Mouse (Mus musculus): ENCODE data around the gene Adgrb2. TPM values are rescaled to one million over a fixed set of nuclear protein-coding genes. Genes with fewer than 3 reads are reported as not detected.

Gene Adgrb2
- 1.6 and 1.9 TPM in 2 replicates for polyA plus RNA-seq (2015; fragmentation: Nextera tagmentation; extraction: Ambion mirVana)

DNA sequence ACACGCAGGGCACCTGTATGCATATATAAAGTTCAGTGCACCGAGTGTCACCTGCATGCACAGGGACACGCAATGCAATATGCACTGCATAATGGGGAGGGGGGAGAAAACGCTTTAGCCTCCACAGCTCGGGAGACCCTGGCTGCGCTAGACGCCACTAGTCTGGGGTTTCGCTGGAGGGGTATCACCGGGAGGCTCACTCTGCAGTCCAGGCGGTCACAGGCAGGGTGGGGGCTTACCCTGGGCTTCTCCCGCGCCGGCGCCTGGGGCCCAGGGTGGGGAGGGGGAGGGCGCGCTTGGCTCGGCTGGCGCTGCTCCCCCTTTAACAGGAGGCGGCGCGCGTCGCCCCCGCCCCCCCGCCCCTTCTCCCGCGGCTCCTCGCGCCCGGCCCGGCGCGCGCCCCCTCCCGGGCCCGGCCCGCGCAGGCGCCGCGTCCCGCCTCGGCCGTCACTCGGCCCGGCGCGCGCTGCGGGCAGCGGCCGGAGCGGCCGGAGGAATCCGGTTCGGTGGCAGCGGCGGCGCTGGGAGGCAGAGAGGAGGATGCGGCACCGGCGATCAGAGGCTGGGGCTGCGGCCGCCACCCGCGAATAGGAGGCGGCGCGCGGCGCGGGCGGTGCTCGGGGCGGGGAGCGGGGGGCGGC, at the start of gene Adgrb2:
TSS of gene Adgrb2 (plus strand) at position 450 of the 641 bp plus-strand sequence.
- Histone ChIP-seq H3K9me3 (replicated peaks; ENCODE audit: control insufficient read depth, low read length) (no peaks in the 10 kb centered on the region), H3K36me3 (ENCODE audit: control insufficient read depth, insufficient read depth, low read length) (no peaks in the 10 kb centered on the region), H3K4me3 (replicated peaks; ENCODE audit: low read length) (peak within 1 kb of the TSS; percentile 67), H3K4me1 (ENCODE audit: control insufficient read depth, insufficient read depth, low read length) (peaks cover 37% of the 10 kb centered on the region), H3K27ac (ENCODE audit: low read length) (no peak within 1 kb of the TSS; the same call in 1 of the 2 replicates), H3K9ac (ENCODE audit: low read length) (peak within 1 kb of the TSS; percentile 81), H3K27me3 (ENCODE audit: control insufficient read depth, insufficient read depth, low read length) (peaks cover 31% of the 10 kb centered on the region), H3K4me2 (ENCODE audit: low read depth, low read length) (peak within 1 kb of the TSS; percentile 96)
- ATAC-seq (ENCODE audit: insufficient read depth, low FRiP score) = no peak; the same call in 1 of the 2 replicates
- WGBS = under 1% methylated on average over 56 of the region's 77 CpGs

DNA sequence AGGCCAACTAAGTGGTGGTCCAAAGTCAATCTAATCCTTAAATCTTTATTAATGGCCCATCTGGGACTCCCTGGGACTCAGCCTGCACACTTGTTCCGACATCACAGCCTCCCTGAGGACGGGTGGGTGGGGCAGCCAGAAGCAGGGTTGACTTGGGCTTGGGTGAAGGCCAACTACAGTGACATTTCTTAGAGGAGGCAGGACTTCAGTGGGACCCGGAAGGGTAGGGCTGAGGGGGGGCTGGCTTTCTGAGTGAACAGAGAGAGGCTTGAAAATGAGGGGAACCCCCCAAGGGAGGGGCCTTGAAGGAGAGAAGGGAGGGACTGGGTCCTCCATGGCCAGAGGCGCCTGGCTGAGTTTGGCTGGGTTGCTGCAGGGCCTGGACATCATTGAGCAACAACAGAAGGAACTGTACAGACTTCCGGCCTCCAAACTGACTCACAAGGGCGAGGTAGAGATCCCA, 33.3 kb upstream of the Adgrb2 start:
- Histone ChIP-seq H3K9ac (ENCODE audit: low read length) (no peak overlapping the region), H3K36me3 (ENCODE audit: control insufficient read depth, insufficient read depth, low read length) (no peaks in the 10 kb centered on the region), H3K9me3 (replicated peaks; ENCODE audit: control insufficient read depth, low read length) (no peaks in the 10 kb centered on the region), H3K4me3 (replicated peaks; ENCODE audit: low read length) (no peak overlapping the region), H3K27ac (ENCODE audit: low read length) (no peak overlapping the region), H3K27me3 (ENCODE audit: control insufficient read depth, insufficient read depth, low read length) (no peaks in the 10 kb centered on the region), H3K4me1 (ENCODE audit: control insufficient read depth, insufficient read depth, low read length) (no peaks in the 10 kb centered on the region; the same call in 1 of the 2 replicates), H3K4me2 (ENCODE audit: low read depth, low read length) (no peak overlapping the region)
- WGBS = 45% methylated on average over 6 of the region's 6 CpGs
- peak; percentile 54; the same call in 1 of the 2 replicates for ATAC-seq (ENCODE audit: insufficient read depth, low FRiP score)

DNA sequence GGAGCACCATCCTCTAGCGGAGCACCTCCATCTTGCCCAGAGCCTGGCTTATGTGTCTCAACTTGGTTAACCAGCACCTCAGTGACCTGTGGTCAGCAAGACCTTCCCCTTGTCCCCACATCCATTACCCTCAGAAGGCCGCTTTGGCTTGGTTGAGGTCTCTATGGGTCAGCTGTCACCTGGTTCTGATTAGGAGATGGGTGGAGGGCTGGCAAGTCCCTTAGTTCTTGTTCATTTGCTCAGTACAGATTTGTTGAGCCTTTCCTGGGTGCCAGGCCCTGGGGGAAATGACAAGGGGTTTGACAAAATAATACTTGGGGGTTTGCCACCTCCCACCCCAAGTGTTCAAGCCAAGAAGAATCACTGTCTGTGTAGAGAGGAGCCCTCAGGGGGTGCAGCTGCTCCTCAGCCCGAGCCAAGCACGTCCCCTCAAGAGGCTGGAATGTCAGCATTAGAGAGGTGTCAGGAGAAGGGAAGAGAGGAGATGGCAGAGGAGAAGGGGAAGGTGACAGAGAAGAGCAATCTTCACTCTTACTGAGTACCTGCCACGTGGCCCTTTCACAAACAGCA, 32.3 kb upstream of the Adgrb2 start:
- Histone ChIP-seq H3K27me3 (ENCODE audit: control insufficient read depth, insufficient read depth, low read length) (no peaks in the 10 kb centered on the region), H3K9me3 (replicated peaks; ENCODE audit: control insufficient read depth, low read length) (no peaks in the 10 kb centered on the region), H3K4me2 (ENCODE audit: low read depth, low read length) (no peak overlapping the region), H3K4me3 (replicated peaks; ENCODE audit: low read length) (no peak overlapping the region), H3K4me1 (ENCODE audit: control insufficient read depth, insufficient read depth, low read length) (no peaks in the 10 kb centered on the region; the same call in 1 of the 2 replicates), H3K9ac (ENCODE audit: low read length) (no peak overlapping the region), H3K27ac (ENCODE audit: low read length) (no peak overlapping the region), H3K36me3 (ENCODE audit: control insufficient read depth, insufficient read depth, low read length) (no peaks in the 10 kb centered on the region)
- ATAC-seq (ENCODE audit: insufficient read depth, low FRiP score) = no peak
- WGBS = 51% methylated on average over 5 of the region's 5 CpGs

DNA sequence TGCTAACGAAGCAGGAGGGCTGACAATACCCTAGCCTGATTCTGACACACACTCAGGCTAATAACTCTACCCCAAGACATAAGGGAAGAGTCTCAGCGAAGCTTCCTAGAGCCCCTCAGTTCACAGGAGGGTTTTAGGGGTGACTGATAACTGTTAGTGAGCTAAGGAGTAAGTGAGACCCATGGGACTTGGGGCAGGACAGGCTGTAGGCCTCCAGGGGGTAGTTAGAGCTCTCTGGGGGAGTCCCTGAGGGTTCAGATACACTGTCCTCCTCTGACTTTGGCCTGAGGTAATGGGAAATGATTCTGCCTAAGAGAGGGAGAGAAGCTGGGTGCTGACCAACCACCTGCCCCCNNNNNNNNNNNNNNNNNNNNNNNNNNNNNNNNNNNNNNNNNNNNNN, 30.1 kb upstream of the Adgrb2 start:
- Histone ChIP-seq H3K36me3 (ENCODE audit: control insufficient read depth, insufficient read depth, low read length) (no peaks in the 10 kb centered on the region), H3K9me3 (replicated peaks; ENCODE audit: control insufficient read depth, low read length) (no peaks in the 10 kb centered on the region), H3K4me1 (ENCODE audit: control insufficient read depth, insufficient read depth, low read length) (no peaks in the 10 kb centered on the region; the same call in 1 of the 2 replicates), H3K4me3 (replicated peaks; ENCODE audit: low read length) (no peak overlapping the region), H3K27me3 (ENCODE audit: control insufficient read depth, insufficient read depth, low read length) (no peaks in the 10 kb centered on the region), H3K4me2 (ENCODE audit: low read depth, low read length) (no peak overlapping the region), H3K27ac (ENCODE audit: low read length) (no peak overlapping the region), H3K9ac (ENCODE audit: low read length) (no peak overlapping the region)
- no peak for ATAC-seq (ENCODE audit: insufficient read depth, low FRiP score)
- 70% methylated on average over 2 of the region's 2 CpGs for WGBS

DNA sequence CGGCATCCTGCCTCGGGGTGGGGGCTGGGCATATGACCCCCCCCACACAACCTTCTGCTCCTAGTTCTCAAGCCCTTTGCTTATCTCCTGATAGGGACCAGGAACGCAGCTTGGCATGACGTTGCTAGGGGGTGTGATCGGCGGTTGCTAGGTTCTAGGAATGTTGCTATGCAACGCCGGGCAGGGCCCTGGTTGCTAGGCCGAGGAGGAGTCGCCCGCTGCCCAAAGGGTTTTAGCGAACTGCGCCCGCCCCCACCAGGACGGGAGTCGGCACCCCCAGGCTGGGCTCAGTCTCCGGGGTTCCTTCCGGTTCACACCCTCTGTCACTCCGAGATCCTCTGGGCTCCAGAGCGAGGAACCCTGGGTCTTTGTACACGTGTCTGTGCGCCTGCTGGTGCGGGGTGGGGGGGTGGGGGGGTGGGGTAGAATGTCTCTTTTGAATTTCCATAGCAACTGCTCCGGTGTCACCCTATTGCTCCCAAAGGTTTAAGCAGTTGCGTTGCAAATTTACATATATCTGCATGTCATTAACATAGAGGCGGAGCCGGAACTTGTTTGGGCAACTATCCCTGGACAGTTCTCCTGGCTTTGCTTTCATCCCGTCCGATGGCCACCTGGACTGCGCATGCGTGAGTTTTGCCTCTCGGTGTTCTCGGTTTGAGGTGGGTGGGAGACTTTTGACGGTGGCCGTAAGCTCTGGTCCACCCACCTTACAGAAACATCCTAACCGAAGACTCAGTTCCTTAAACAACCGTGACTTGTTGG, 24.3 kb upstream of the Adgrb2 start:
- Histone ChIP-seq H3K4me3 (replicated peaks; ENCODE audit: low read length) (peak overlapping the region; percentile 48), H3K4me1 (ENCODE audit: control insufficient read depth, insufficient read depth, low read length) (peaks cover 10% of the 10 kb centered on the region; the same call in 1 of the 2 replicates), H3K9me3 (replicated peaks; ENCODE audit: control insufficient read depth, low read length) (no peaks in the 10 kb centered on the region), H3K36me3 (ENCODE audit: control insufficient read depth, insufficient read depth, low read length) (no peaks in the 10 kb centered on the region), H3K27ac (ENCODE audit: low read length) (no peak overlapping the region), H3K4me2 (ENCODE audit: low read depth, low read length) (peak overlapping the region; percentile 88), H3K9ac (ENCODE audit: low read length) (peak overlapping the region; percentile 58), H3K27me3 (ENCODE audit: control insufficient read depth, insufficient read depth, low read length) (peaks cover 5% of the 10 kb centered on the region; the same call in 1 of the 2 replicates)
- ATAC-seq (ENCODE audit: insufficient read depth, low FRiP score) = peak; percentile 70
- under 1% methylated on average over 37 of the region's 37 CpGs for WGBS

DNA sequence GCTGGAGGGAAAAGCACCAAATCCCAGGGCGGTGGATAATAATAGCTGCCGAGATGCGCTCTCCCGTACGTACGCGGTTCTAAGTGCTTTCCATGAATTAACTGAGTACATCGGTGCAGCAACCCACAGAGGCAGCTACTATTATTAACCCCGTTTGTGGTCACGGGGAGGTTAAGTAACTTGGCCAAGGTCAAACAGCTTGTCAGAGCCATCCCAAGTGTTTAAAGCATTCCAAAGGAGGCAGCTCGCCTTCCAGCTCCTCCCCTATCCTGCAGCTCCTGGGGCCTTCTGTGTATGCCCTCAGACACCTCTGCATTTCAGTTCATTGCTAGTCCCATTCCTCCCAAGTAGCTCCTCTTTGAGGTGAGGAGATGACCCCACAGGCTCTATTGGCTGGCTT, 19.4 kb upstream of the Adgrb2 start:
- H3K4me1 ChIP-seq (ENCODE audit: control insufficient read depth, insufficient read depth, low read length) = peaks cover 4% of the 10 kb centered on the region; the same call in 1 of the 2 replicates
- no peak overlapping the region for H3K4me2 ChIP-seq (ENCODE audit: low read depth, low read length)
- H3K27ac ChIP-seq (ENCODE audit: low read length) = no peak overlapping the region
- peaks cover 5% of the 10 kb centered on the region; the same call in 1 of the 2 replicates for H3K27me3 ChIP-seq (ENCODE audit: control insufficient read depth, insufficient read depth, low read length)
- no peak for ATAC-seq (ENCODE audit: insufficient read depth, low FRiP score)
- H3K9me3 ChIP-seq (replicated peaks; ENCODE audit: control insufficient read depth, low read length) = no peaks in the 10 kb centered on the region
- WGBS = 52% methylated on average over 11 of the region's 11 CpGs
- no peak overlapping the region for H3K4me3 ChIP-seq (replicated peaks; ENCODE audit: low read length)
- no peaks in the 10 kb centered on the region for H3K36me3 ChIP-seq (ENCODE audit: control insufficient read depth, insufficient read depth, low read length)
- H3K9ac ChIP-seq (ENCODE audit: low read length) = no peak overlapping the region

DNA sequence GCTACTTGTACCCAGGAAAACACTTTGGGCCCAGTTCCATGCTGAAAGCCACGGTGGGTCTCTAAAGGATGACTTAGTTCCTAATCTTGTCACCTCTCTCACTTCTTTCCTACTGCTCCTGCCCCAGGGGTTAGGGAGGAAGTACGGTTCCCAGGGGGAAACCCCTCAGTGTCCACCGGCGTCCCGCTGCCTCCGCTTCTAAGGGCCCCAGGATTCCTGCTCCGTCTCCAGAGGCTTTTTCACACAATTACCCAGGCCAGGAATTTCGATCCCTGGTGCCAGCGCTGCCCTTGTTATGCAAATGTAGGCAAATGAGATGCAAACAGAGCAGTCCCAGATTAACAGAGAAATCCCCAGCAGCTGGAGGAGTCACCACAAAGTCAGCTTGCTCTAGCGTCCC, 18.5 kb upstream of the Adgrb2 start:
- no peak overlapping the region for H3K4me3 ChIP-seq (replicated peaks; ENCODE audit: low read length)
- H3K27ac ChIP-seq (ENCODE audit: low read length) = no peak overlapping the region
- H3K9me3 ChIP-seq (replicated peaks; ENCODE audit: control insufficient read depth, low read length) = no peaks in the 10 kb centered on the region
- WGBS = 42% methylated on average over 10 of the region's 10 CpGs
- H3K27me3 ChIP-seq (ENCODE audit: control insufficient read depth, insufficient read depth, low read length) = peaks cover 2% of the 10 kb centered on the region; the same call in 1 of the 2 replicates
- H3K9ac ChIP-seq (ENCODE audit: low read length) = no peak overlapping the region
- no peaks in the 10 kb centered on the region for H3K4me1 ChIP-seq (ENCODE audit: control insufficient read depth, insufficient read depth, low read length)
- no peak for ATAC-seq (ENCODE audit: insufficient read depth, low FRiP score)
- H3K36me3 ChIP-seq (ENCODE audit: control insufficient read depth, insufficient read depth, low read length) = no peaks in the 10 kb centered on the region
- H3K4me2 ChIP-seq (ENCODE audit: low read depth, low read length) = no peak overlapping the region

DNA sequence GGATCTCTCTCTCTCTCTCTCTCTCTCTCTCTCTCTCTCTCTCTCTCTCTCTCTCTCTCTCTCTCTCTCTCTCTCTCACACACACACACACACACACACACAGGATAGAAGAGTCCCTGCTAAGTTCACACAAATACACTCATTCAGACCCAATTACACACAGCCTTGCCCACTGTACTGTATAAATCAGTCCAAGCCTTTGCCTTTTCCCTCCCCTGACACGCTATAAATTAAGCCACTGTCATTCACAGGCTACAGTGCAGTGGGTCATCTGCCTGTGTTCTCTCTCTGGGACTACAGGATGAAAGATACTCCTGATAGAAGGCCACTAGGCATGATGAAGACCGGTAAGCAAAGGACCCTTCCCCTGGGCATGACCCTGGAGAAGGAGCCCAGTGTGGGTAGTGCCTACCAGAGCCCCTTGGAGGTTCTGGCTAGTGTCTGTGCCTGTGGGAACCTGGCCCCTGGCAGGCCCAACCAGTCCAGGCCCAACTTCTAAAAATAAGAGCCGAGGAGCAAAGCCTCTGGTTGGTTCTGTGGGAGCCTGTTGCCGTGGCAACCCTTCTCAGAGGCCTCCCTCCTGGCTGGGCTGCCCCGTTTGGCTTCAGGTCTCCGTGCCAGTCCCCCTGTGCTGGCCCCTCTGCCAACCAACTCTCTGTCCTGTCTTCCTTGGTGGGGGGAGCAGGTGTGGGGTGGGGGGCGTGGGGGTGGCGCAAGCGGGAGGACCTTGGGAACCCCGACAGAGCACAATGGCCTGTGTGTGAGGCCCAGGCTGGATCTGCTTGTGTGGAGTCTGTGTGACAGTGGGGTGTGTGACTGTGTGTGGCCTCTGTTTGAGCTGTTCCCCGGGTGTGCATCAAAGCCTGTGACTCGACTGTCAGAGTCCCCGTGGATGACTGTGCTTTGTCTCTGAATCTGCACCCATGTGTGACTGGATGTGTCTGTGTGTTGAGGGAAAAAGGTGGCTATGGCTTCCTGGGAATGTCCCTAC, 17.4 kb upstream of the Adgrb2 start:
- H3K4me1 ChIP-seq (ENCODE audit: control insufficient read depth, insufficient read depth, low read length) = no peaks in the 10 kb centered on the region
- H3K27ac ChIP-seq (ENCODE audit: low read length) = no peak overlapping the region
- H3K9ac ChIP-seq (ENCODE audit: low read length) = no peak overlapping the region
- no peaks in the 10 kb centered on the region; the same call in 1 of the 2 replicates for H3K27me3 ChIP-seq (ENCODE audit: control insufficient read depth, insufficient read depth, low read length)
- no peak overlapping the region for H3K4me2 ChIP-seq (ENCODE audit: low read depth, low read length)
- peak; percentile 27; the same call in 1 of the 2 replicates for ATAC-seq (ENCODE audit: insufficient read depth, low FRiP score)
- 47% methylated on average over 13 of the region's 13 CpGs for WGBS
- no peaks in the 10 kb centered on the region for H3K36me3 ChIP-seq (ENCODE audit: control insufficient read depth, insufficient read depth, low read length)
- H3K4me3 ChIP-seq (replicated peaks; ENCODE audit: low read length) = no peak overlapping the region
- no peaks in the 10 kb centered on the region for H3K9me3 ChIP-seq (replicated peaks; ENCODE audit: control insufficient read depth, low read length)

Measured in stomach, embryonic 16.5 days (tissue).